Comparison of ENCODE assay signal across 9 mouse cellular contexts in the genomic region with DNA sequence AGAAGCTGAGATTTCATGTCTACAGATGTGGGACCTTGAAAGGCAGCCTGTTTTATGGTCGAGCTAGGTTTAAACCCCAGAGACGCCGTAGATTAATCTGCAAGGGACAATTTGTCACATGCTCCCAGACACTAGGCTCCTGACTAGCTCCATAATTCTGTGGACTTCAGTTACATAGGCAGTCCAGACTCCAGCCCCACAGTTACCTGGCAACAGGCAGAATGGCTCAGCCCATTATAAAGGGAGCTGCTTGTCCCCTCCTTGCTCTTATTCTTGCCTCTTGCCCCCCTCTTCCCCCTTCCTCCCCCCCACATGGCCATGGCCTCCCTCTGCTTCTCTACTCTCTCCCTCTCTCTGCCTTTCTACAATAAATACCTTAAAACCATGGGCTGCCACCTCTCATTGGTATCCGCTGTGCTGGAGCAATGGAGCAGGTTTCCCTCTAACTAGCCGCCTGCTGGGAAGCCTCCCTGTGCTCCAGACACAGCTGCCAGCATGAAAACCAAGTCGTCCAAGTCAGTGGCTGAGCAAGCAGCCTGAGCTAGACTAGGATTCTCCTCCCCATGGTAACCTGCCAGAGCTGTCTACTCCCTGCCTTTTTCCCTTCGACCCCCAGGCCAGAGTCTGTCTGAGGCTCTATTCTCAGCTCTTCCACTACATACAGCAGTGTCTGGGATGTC.
DNase-seq lines count a peak whose midpoint lies in the region; ATAC-seq lines count a peak whose summit lies in the region.
"Had no signal": no experiment of that assay in that cellular context is flagged by ENCODE, and none has a peak within 500 bp of the region (broad histone marks: within the 10 kb centered on the region; RNA-seq: fewer than 3 reads in every experiment).

No protein-coding gene starts in this region.

- ATAC-seq in forebrain, embryonic 12.5 days (ENCODE audit: low FRiP score), result no peak
- ATAC-seq in midbrain, embryonic 16.5 days, result peak; percentile 81

- H3K27me3 ChIP-seq in forebrain, embryonic 10.5 days (ENCODE audit: poor library complexity, severe bottlenecking), result no peaks in the 10 kb centered on the region
- H3K27me3 ChIP-seq in forebrain, embryonic 12.5 days, result no peaks in the 10 kb centered on the region
- H3K27me3 ChIP-seq in hindbrain, embryonic 10.5 days (ENCODE audit: insufficient read depth, poor library complexity, severe bottlenecking), result no peaks in the 10 kb centered on the region
- H3K27me3 ChIP-seq in midbrain, embryonic 16.5 days (ENCODE audit: control insufficient read depth, insufficient read depth, low read depth, low read length), result no peaks in the 10 kb centered on the region

- H3K4me3 ChIP-seq in forebrain, embryonic 10.5 days, result no peak overlapping the region
- H3K4me3 ChIP-seq in forebrain, embryonic 12.5 days (replicated peaks), result no peak overlapping the region
- no peak overlapping the region for H3K4me3 ChIP-seq in hindbrain, embryonic 10.5 days
- no peak overlapping the region for H3K4me3 ChIP-seq in midbrain, embryonic 16.5 days (ENCODE audit: low read depth, low read length)

- H3K4me1 ChIP-seq in forebrain, embryonic 10.5 days, result peaks cover 11% of the 10 kb centered on the region
- H3K4me1 ChIP-seq in forebrain, embryonic 12.5 days, result no peaks in the 10 kb centered on the region; the same call in 1 of the 2 replicates
- 0 out of 2 replicates have a peak, but pooled peaks cover 9% of the 10 kb centered on the region for H3K4me1 ChIP-seq in hindbrain, embryonic 10.5 days (replicated peaks)
- no peaks in the 10 kb centered on the region for H3K4me1 ChIP-seq in midbrain, embryonic 16.5 days (ENCODE audit: control insufficient read depth, insufficient read depth, low read length)

- H3K27ac ChIP-seq in forebrain, embryonic 10.5 days, result peak overlapping the region; percentile 40; the same call in 1 of the 2 replicates
- H3K27ac ChIP-seq in forebrain, embryonic 12.5 days, result no peak overlapping the region
- peak overlapping the region; percentile 40; the same call in 1 of the 2 replicates for H3K27ac ChIP-seq in hindbrain, embryonic 10.5 days
- H3K27ac ChIP-seq in midbrain, embryonic 16.5 days (ENCODE audit: low read length), result no peak overlapping the region

- no peak overlapping the region for H3K9ac ChIP-seq in forebrain, embryonic 12.5 days
- no peak overlapping the region for H3K9ac ChIP-seq in midbrain, embryonic 16.5 days (ENCODE audit: low read depth, low read length)

- H3K36me3 ChIP-seq in forebrain, embryonic 10.5 days (replicated peaks), result no peaks in the 10 kb centered on the region
- no peaks in the 10 kb centered on the region for H3K36me3 ChIP-seq in forebrain, embryonic 12.5 days (replicated peaks)
- no peaks in the 10 kb centered on the region for H3K36me3 ChIP-seq in hindbrain, embryonic 10.5 days
- no peaks in the 10 kb centered on the region for H3K36me3 ChIP-seq in midbrain, embryonic 16.5 days (ENCODE audit: control insufficient read depth, insufficient read depth, low read length)

- WGBS in forebrain, embryonic 10.5 days, result 37% methylated on average over 7 of the region's 7 CpGs
- WGBS in forebrain, embryonic 12.5 days, result 45% methylated on average over 7 of the region's 7 CpGs
- 42% methylated on average over 7 of the region's 7 CpGs for WGBS in hindbrain, embryonic 10.5 days
- WGBS in midbrain, embryonic 16.5 days, result 36% methylated on average over 7 of the region's 7 CpGs

- H3K4me2 ChIP-seq in forebrain, embryonic 12.5 days, result no peak overlapping the region
- H3K4me2 ChIP-seq in midbrain, embryonic 16.5 days (ENCODE audit: low read length), result no peak overlapping the region

- DNase-seq in forebrain, embryonic 10.5 days (ENCODE audit: extremely low spot score, low spot score), result peak; percentile 13
- peak; percentile 44 to 70 for DNase-seq in cerebellum, postnatal 10 days
- peak; percentile 11 for DNase-seq in hindbrain, embryonic 10.5 days (ENCODE audit: low spot score)
- no peak for DNase-seq in layer of hippocampus, adult 9-10 months (ENCODE audit: low spot score)
- no peak for DNase-seq in thymus, postnatal 14 days
- DNase-seq in urinary bladder, postnatal 25 days (ENCODE audit: low spot score), result no peak
- DNase-seq: lung, adult 18-20 months had no signal

- H3K9me3 ChIP-seq in forebrain, embryonic 10.5 days, result no peaks in the 10 kb centered on the region
- no peaks in the 10 kb centered on the region for H3K9me3 ChIP-seq in forebrain, embryonic 12.5 days
- H3K9me3 ChIP-seq in hindbrain, embryonic 10.5 days, result no peaks in the 10 kb centered on the region
- H3K9me3 ChIP-seq in midbrain, embryonic 16.5 days (replicated peaks; ENCODE audit: control insufficient read depth, low read length, poor library complexity, severe bottlenecking), result no peaks in the 10 kb centered on the region

Comparison
In these comparisons a context has a peak if more than half of its experiments do, and no peak if none do; other contexts are left out.
1. H3K27ac ChIP-seq: peak in forebrain, embryonic 10.5 days (single experiment) and hindbrain, embryonic 10.5 days (single experiment); none in forebrain, embryonic 12.5 days (single experiment) and midbrain, embryonic 16.5 days (single experiment).
2. DNase-seq: peak in forebrain, embryonic 10.5 days (single experiment), cerebellum, postnatal 10 days (2 of 2) and hindbrain, embryonic 10.5 days (single experiment); none in layer of hippocampus, adult 9-10 months (single experiment), thymus, postnatal 14 days (single experiment) and urinary bladder, postnatal 25 days (single experiment).